Mouse (Mus musculus) erythroblast, embryonic 14.5 days (primary cell): Measurements from ENCODE around the gene Siah1a.

ENCODE experiments used
- GATA1 ChIP-seq: IDR thresholded peaks from 2 replicates; pipeline ENCODE4 v1.6.1; 2012; ENCODE audit warnings: low read length, inconsistent platforms, mixed read lengths
- TAL1 ChIP-seq: IDR thresholded peaks from 3 replicates; pipeline ENCODE4 v1.6.1; 2012; ENCODE audit warnings: low read length, inconsistent platforms, mixed read lengths

DNA sequence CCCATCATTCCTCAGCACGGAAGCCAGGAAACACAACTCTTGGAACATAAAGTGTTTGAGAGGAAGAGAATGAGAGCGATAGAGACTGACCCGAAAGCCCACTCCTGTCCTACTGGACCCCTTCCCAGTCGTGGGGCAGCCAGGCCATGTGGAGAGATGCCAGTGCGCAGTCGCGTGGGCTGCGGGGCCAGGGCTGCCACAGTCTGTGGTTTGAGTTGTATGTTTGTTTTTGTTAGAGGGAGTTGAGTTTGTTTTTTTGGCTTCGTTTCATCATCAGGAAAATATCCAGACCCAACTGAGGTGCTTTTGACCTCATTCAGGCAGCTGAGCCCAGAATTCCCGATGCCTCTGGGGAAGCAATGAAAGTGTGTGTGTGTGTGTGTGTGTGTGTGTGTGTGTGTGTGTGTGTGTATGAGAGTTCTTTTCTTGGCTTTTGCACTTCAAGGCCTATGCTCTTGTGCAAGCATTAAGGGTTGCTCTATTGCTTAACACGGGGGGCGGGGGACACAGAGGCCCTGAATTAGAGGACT is 42.2 kb upstream of the Siah1a start:
- TF ChIP-seq GATA1 (no peak), TAL1 (no peak)
